Mouse (Mus musculus) liver, embryonic 15.5 days (tissue): ENCODE measurements around the gene Pde4d. TPM values are rescaled to one million over a fixed set of nuclear protein-coding genes. Genes with fewer than 3 reads are reported as not detected.

Experiments used
- ATAC-seq: fragments of 200-750 bp; cut with Nextera tagmentation; 2 replicates; pipeline ENCODE4 v1.8.0; 2017; ENCODE audit warnings: moderate number of reproducible peaks, mild to moderate bottlenecking, moderate library complexity; ENCODE audit not compliant: insufficient read depth
- H3K27ac ChIP-seq: fragments of 300-500 bp; sonication (generic); replicated peaks from 2 replicates; pipeline ENCODE4 v1.5.1; 2015; ENCODE audit warnings: mild to moderate bottlenecking, inconsistent platforms
- H3K27me3 ChIP-seq: fragments of 300-500 bp; sonication (generic); 2 replicates; pipeline ENCODE4 v1.6.1; 2015; ENCODE audit warnings: mild to moderate bottlenecking, inconsistent platforms
- H3K36me3 ChIP-seq: fragments of 300-500 bp; sonication (generic); replicated peaks from 2 replicates; pipeline ENCODE4 v1.6.1; 2015; ENCODE audit warnings: moderate library complexity, mild to moderate bottlenecking, inconsistent platforms
- H3K4me1 ChIP-seq: fragments of 300-500 bp; sonication (generic); replicated peaks from 2 replicates; pipeline ENCODE4 v1.6.1; 2015; ENCODE audit warnings: inconsistent platforms
- H3K4me2 ChIP-seq: fragments of 300-500 bp; sonication (generic); 2 replicates; pipeline ENCODE4 v1.6.1; 2015; ENCODE audit warnings: moderate library complexity, mild to moderate bottlenecking, inconsistent platforms
- H3K4me3 ChIP-seq: fragments of 300-500 bp; sonication (generic); replicated peaks from 2 replicates; pipeline ENCODE4 v1.5.1; 2015; ENCODE audit warnings: mild to moderate bottlenecking, inconsistent platforms
- H3K9ac ChIP-seq: fragments of 300-500 bp; sonication (generic); 2 replicates; pipeline ENCODE4 v1.6.1; 2015; ENCODE audit warnings: moderate library complexity, mild to moderate bottlenecking, inconsistent platforms
- H3K9me3 ChIP-seq: fragments of 300-500 bp; sonication (generic); replicated peaks from 2 replicates; pipeline ENCODE4 v1.6.1; 2016; ENCODE audit warnings: inconsistent platforms
- WGBS: fragments of 180-500 bp; shearing (Covaris S2); methylation state at CpG from one replicate; pipeline ENCODE4 v1.1.7; 2015; ENCODE audit warnings: mixed read lengths; ENCODE audit not compliant: insufficient replicate concordance; 5-methylcytosine and 5-hydroxymethylcytosine counted together
- polyA plus RNA-seq: library from polyadenylated mRNA; unstranded; fragments of >200 nt; fragmentation: Nextera tagmentation; extraction: Ambion mirVana; gene quantifications from 2 replicates; pipeline ENCODE4 v1.2.1, GENCODE M21; 2015

The Pde4d gene
- polyA plus RNA-seq, 1 experiment from 2014 or later, result 13.2 TPM

GRCm38 (mm10) chr13:109548771-109549555 lies 1099.2 kb downstream of the Pde4d start:
- Histone ChIP-seq H3K9ac (no peak overlapping the region), H3K4me2 (no peak overlapping the region), H3K36me3 (no peaks in the 10 kb centered on the region), H3K27me3 (no peaks in the 10 kb centered on the region), H3K4me3 (no peak overlapping the region), H3K9me3 (no peaks in the 10 kb centered on the region), H3K27ac (no peak overlapping the region), H3K4me1 (no peaks in the 10 kb centered on the region; the same call in 1 of the 2 replicates)
- WGBS, result 61% methylated on average over 11 of the region's 11 CpGs
- no peak for ATAC-seq

- no peak overlapping the region for H3K4me2 ChIP-seq
- H3K27ac ChIP-seq, result no peak overlapping the region
- H3K36me3 ChIP-seq, result no peaks in the 10 kb centered on the region
- H3K9me3 ChIP-seq, result no peaks in the 10 kb centered on the region
- no peaks in the 10 kb centered on the region for H3K27me3 ChIP-seq
- no peak overlapping the region for H3K4me3 ChIP-seq
- no peak for ATAC-seq
- no peak overlapping the region for H3K9ac ChIP-seq
- H3K4me1 ChIP-seq, result no peaks in the 10 kb centered on the region; the same call in 1 of the 2 replicates
- 58% methylated on average over 3 of the region's 3 CpGs for WGBS
Observed at GRCm38 (mm10) chr13:109551836-109552235, 1102.1 kb downstream of the Pde4d start.

GRCm38 (mm10) chr13:109555513-109555912 lies 1105.8 kb downstream of the Pde4d start:
- Histone ChIP-seq H3K9ac (no peak overlapping the region), H3K9me3 (no peaks in the 10 kb centered on the region), H3K4me3 (no peak overlapping the region), H3K36me3 (no peaks in the 10 kb centered on the region), H3K4me1 (no peaks in the 10 kb centered on the region), H3K27ac (no peak overlapping the region), H3K4me2 (no peak overlapping the region), H3K27me3 (no peaks in the 10 kb centered on the region)
- ATAC-seq, result no peak
- 49% methylated on average over 5 of the region's 5 CpGs for WGBS

GRCm38 (mm10) chr13:109556853-109557252 lies 1107.1 kb downstream of the Pde4d start:
- WGBS, result 73% methylated on average over 4 of the region's 4 CpGs
- no peak for ATAC-seq
- Histone ChIP-seq H3K27me3 (no peaks in the 10 kb centered on the region), H3K9me3 (no peaks in the 10 kb centered on the region), H3K4me2 (no peak overlapping the region), H3K4me1 (no peaks in the 10 kb centered on the region), H3K4me3 (no peak overlapping the region), H3K36me3 (no peaks in the 10 kb centered on the region), H3K9ac (no peak overlapping the region), H3K27ac (no peak overlapping the region)

GRCm38 (mm10) chr13:109558341-109559257 lies 1108.9 kb downstream of the Pde4d start:
- Histone ChIP-seq H3K36me3 (no peaks in the 10 kb centered on the region), H3K9me3 (no peaks in the 10 kb centered on the region), H3K4me3 (no peak overlapping the region), H3K4me1 (no peaks in the 10 kb centered on the region), H3K27ac (no peak overlapping the region), H3K4me2 (no peak overlapping the region), H3K9ac (no peak overlapping the region), H3K27me3 (no peaks in the 10 kb centered on the region)
- 56% methylated on average over 12 of the region's 12 CpGs for WGBS
- ATAC-seq, result no peak

GRCm38 (mm10) chr13:109560261-109560660 lies 1110.5 kb downstream of the Pde4d start:
- ATAC-seq, result no peak
- H3K9ac ChIP-seq, result no peak overlapping the region
- H3K4me2 ChIP-seq, result no peak overlapping the region
- no peak overlapping the region for H3K27ac ChIP-seq
- 55% methylated on average over 4 of the region's 4 CpGs for WGBS
- H3K9me3 ChIP-seq, result no peaks in the 10 kb centered on the region
- H3K4me3 ChIP-seq, result no peak overlapping the region
- H3K27me3 ChIP-seq, result no peaks in the 10 kb centered on the region
- H3K4me1 ChIP-seq, result no peaks in the 10 kb centered on the region
- no peaks in the 10 kb centered on the region for H3K36me3 ChIP-seq

GRCm38 (mm10) chr13:109568638-109569468 lies 1119.1 kb downstream of the Pde4d start:
- Histone ChIP-seq H3K27me3 (no peaks in the 10 kb centered on the region), H3K4me1 (no peaks in the 10 kb centered on the region), H3K9ac (no peak overlapping the region), H3K4me2 (no peak overlapping the region), H3K36me3 (no peaks in the 10 kb centered on the region), H3K9me3 (no peaks in the 10 kb centered on the region), H3K27ac (no peak overlapping the region), H3K4me3 (no peak overlapping the region)
- no peak for ATAC-seq
- WGBS, result 76% methylated on average over 20 of the region's 20 CpGs

- H3K27ac ChIP-seq, result no peak overlapping the region
Observed at GRCm38 (mm10) chr13:109569491-109569890, 1119.7 kb downstream of the Pde4d start.

GRCm38 (mm10) chr13:109576725-109577124 lies 1127.0 kb downstream of the Pde4d start:
- 25% methylated on average over 1 of the region's 1 CpGs for WGBS
- Histone ChIP-seq H3K36me3 (no peaks in the 10 kb centered on the region), H3K4me1 (no peaks in the 10 kb centered on the region), H3K4me3 (no peak overlapping the region), H3K9ac (no peak overlapping the region), H3K4me2 (no peak overlapping the region), H3K9me3 (no peaks in the 10 kb centered on the region), H3K27ac (no peak overlapping the region), H3K27me3 (no peaks in the 10 kb centered on the region)
- ATAC-seq, result no peak

More at GRCm38 (mm10) chr13:109569491-109569890, 1119.7 kb downstream of the Pde4d start:
- no peak overlapping the region for H3K4me3 ChIP-seq
- 52% methylated on average over 5 of the region's 5 CpGs for WGBS
- ATAC-seq, result no peak
- H3K4me2 ChIP-seq, result no peak overlapping the region
- no peaks in the 10 kb centered on the region for H3K9me3 ChIP-seq
- no peak overlapping the region for H3K9ac ChIP-seq
- no peaks in the 10 kb centered on the region for H3K36me3 ChIP-seq
- H3K27me3 ChIP-seq, result no peaks in the 10 kb centered on the region
- H3K4me1 ChIP-seq, result no peaks in the 10 kb centered on the region

GRCm38 (mm10) chr13:109577454-109577853 lies 1127.7 kb downstream of the Pde4d start:
- no peak overlapping the region for H3K4me2 ChIP-seq
- WGBS, result 72% methylated on average over 5 of the region's 5 CpGs
- H3K27ac ChIP-seq, result no peak overlapping the region

More at GRCm38 (mm10) chr13:109577454-109577853, 1127.7 kb downstream of the Pde4d start:
- Histone ChIP-seq H3K27me3 (no peaks in the 10 kb centered on the region), H3K9me3 (no peaks in the 10 kb centered on the region), H3K4me3 (no peak overlapping the region), H3K9ac (no peak overlapping the region), H3K36me3 (no peaks in the 10 kb centered on the region), H3K4me1 (no peaks in the 10 kb centered on the region)
- no peak for ATAC-seq
